Mouse (Mus musculus) layer of hippocampus, adult 11-12 months (tissue): Measurements from ENCODE around the gene Gm11238.
A peak's percentile ranks its signal among the peaks of the same experiment; 100 is the strongest.
"Not testable (repeated sequence)": the region's sequence is repeated elsewhere in the genome, so short reads cannot be mapped to it uniquely, and the experiment has no call there.

ENCODE experiments used
- DNase-seq: peaks from one replicate; pipeline ENCODE4 v3.0.0; 2022; ENCODE audit warnings: low spot score

Gm11238 gene

GRCm38 (mm10) chr4:73607581-73607980 lies at the start of gene Gm11238:
Gene Gm11238 (plus strand): TSS chr4:73607881.
- DNase-seq, result not testable (repeated sequence)

DNA sequence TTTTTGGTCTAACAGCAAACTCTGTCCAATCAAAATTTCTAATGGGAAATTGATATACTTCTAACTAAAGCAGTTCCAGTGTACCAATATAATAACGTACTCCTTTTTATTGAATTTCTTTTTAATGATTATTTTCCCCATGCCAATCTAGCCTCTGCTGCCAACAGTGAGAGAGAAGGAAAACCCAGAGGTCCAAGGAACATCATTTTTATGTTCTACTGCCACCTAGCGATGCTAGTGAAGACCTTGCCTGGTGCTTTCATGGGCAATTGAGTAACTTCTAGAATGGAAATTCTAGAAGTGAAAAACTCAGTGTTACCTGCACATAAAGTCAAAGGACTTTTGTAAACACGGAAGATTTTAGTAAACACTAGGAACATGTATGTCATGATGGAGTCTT lies 8.4 kb upstream of the Gm11238 start:
- DNase-seq, result peak; percentile 9

- DNase-seq, result not testable (repeated sequence)
Measured at GRCm38 (mm10) chr4:73622684-73623083, 15.0 kb downstream of the Gm11238 start, which contains the start of gene Gm11237. Gene Gm11237 (plus strand): TSS chr4:73622984.

- DNase-seq, result not testable (repeated sequence)
Measured at GRCm38 (mm10) chr4:73637821-73638220, 30.1 kb downstream of the Gm11238 start, which contains the start of gene Gm11236. Gene Gm11236 (plus strand): TSS chr4:73638121.

- not testable (repeated sequence) for DNase-seq
Measured at GRCm38 (mm10) chr4:73661864-73662263, 54.2 kb downstream of the Gm11238 start.

GRCm38 (mm10) chr4:73668054-73668453 lies 60.4 kb downstream of the Gm11238 start, which contains the start of gene Gm11239:
Gene Gm11239 (plus strand): TSS chr4:73668354.
- DNase-seq, result not testable (repeated sequence)

DNA sequence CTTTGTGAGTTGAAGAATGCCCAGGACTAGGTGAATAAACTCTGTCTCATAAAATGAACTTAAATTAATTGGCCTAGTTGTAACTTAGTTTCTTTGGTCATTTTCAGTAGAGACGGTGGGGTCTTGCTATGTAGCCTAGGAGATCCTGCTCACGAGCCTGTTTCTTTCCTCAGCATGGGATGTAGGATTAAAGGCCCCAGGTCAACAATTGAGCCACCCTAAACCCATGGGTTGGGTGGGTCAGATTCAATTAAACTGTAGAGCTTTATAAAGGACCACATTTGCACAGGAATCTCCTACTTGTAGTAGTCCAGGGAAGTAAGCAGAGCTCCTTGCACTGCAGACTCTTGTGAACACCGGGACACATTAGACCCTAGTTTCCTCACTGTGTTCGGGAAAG lies 75.5 kb downstream of the Gm11238 start, which contains the start of gene Gm428:
Gm428 (plus strand) TSS at position 301 of the 400 bp plus-strand sequence.
- not testable (repeated sequence) for DNase-seq
